Mouse (Mus musculus) kidney, embryonic 14.5 days (tissue): ENCODE data around the gene Tmem234. TPM values are rescaled to one million over a fixed set of nuclear protein-coding genes. Genes with fewer than 3 reads are reported as not detected.

Source experiments
- ATAC-seq: fragments of 200-750 bp; cut with Nextera tagmentation; 2 replicates; pipeline ENCODE4 v1.8.0; 2017; ENCODE audit warnings: moderate number of reproducible peaks, mild to moderate bottlenecking, moderate TSS enrichment, moderate library complexity; ENCODE audit not compliant: low FRiP score, low TSS enrichment
- H3K27ac ChIP-seq: fragments of 300-500 bp; sonication (generic); 2 replicates; pipeline ENCODE4 v1.5.1; 2014; ENCODE audit warnings: low read depth, mild to moderate bottlenecking, low read length, moderate library complexity, mixed read lengths
- H3K27me3 ChIP-seq: fragments of 300-500 bp; sonication (generic); 2 replicates; pipeline ENCODE4 v1.6.1; 2014; ENCODE audit warnings: mild to moderate bottlenecking, low read length; ENCODE audit not compliant: control insufficient read depth, insufficient read depth
- H3K36me3 ChIP-seq: fragments of 300-500 bp; sonication (generic); 2 replicates; pipeline ENCODE4 v1.6.1; 2014; ENCODE audit warnings: low read length, mixed read lengths; ENCODE audit not compliant: control insufficient read depth, insufficient read depth
- H3K4me1 ChIP-seq: fragments of 300-500 bp; sonication (generic); 2 replicates; pipeline ENCODE4 v1.6.1; 2014; ENCODE audit warnings: low read length, mixed read lengths; ENCODE audit not compliant: control insufficient read depth, insufficient read depth
- H3K4me2 ChIP-seq: fragments of 300-500 bp; sonication (generic); replicated peaks from 2 replicates; pipeline ENCODE4 v1.6.1; 2014; ENCODE audit warnings: low read depth, mild to moderate bottlenecking, low read length
- H3K4me3 ChIP-seq: fragments of 300-500 bp; sonication (generic); 2 replicates; pipeline ENCODE4 v1.5.1; 2014; ENCODE audit warnings: mild to moderate bottlenecking, low read length
- H3K9ac ChIP-seq: fragments of 300-500 bp; sonication (generic); 2 replicates; pipeline ENCODE4 v1.6.1; 2014; ENCODE audit warnings: low read depth, mild to moderate bottlenecking, low read length, moderate library complexity
- H3K9me3 ChIP-seq: fragments of 300-500 bp; sonication (generic); 2 replicates; pipeline ENCODE4 v1.6.1; 2016; ENCODE audit warnings: low read length; ENCODE audit not compliant: control insufficient read depth
- WGBS: fragments of 180-500 bp; shearing (Covaris S2); extraction: QIAGEN DNeasy Blood & Tissue Kit; methylation state at CpG from one replicate; pipeline ENCODE4 v1.1.7; 2014; 5-methylcytosine and 5-hydroxymethylcytosine counted together
- polyA plus RNA-seq: library from polyadenylated mRNA; unstranded; fragments of >200 nt; fragmentation: Nextera tagmentation; extraction: Ambion mirVana; gene quantifications from 2 replicates; pipeline ENCODE4 v1.2.1, GENCODE M21; 2014

Tmem234 gene
- polyA plus RNA-seq, 1 experiment from 2014 or later: 213 TPM

DNA sequence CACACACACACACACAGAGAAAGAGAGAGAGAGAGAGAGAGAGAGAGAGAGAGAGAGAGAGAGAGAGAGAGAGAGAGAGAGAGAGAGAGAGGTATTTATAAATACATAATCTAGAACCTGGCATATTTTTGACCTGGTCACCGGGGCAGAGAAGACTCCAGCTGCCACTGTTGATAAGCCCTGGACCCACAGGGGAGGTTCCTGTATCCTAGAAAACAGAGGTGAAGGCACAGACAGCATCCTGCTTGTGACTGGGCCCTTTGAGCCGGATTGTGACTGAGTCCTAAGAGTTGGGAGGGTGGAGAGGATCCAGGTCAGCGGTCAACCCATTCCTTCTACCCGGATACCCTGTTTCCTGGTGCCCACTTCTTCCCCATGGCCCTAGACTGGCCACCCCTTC lies 11.6 kb upstream of the Tmem234 start:
- Histone ChIP-seq H3K36me3 (peaks cover 34% of the 10 kb centered on the region), H3K9ac (no peak overlapping the region), H3K4me2 (no peak overlapping the region), H3K4me1 (peaks cover 8% of the 10 kb centered on the region), H3K9me3 (no peaks in the 10 kb centered on the region), H3K4me3 (no peak overlapping the region), H3K27ac (no peak overlapping the region), H3K27me3 (no peaks in the 10 kb centered on the region)
- WGBS: 79% methylated on average over 4 of the region's 4 CpGs
- no peak for ATAC-seq

DNA sequence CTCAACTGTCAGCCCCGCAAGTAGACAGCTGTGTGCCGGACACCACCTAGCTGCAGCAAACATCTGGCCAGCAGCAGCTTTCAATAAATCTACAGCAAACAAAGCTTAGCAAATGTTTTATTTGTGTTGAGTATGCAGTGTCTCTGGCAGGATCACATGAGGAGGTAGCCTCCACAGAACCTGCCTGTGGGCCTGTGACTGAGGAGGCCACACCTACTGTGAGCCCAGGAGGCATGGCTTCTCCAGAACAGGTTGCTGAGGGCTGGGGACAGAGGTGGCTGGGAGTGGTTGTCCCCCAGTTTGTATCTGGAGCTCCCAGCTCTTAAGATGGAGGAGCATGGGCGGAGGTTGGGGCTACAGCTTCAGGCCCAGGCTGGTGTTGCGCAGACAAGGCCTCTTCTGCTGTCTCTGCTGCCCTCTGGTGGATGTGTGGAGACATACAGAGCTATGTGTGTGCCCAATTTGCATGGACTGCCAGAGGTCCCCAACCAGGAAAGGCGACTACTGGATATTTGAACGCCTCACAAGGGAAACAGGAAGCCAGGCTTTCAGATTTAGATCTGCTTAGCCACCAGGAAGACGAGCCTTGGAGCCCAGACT lies 8.1 kb downstream of the Tmem234 start:
- H3K27me3 ChIP-seq: no peaks in the 10 kb centered on the region
- ATAC-seq: peak; percentile 79
- no peak overlapping the region for H3K4me2 ChIP-seq
- no peak overlapping the region for H3K9ac ChIP-seq
- WGBS: 32% methylated on average over 7 of the region's 7 CpGs
- H3K4me3 ChIP-seq: no peak overlapping the region
- peaks cover 46% of the 10 kb centered on the region for H3K36me3 ChIP-seq
- no peaks in the 10 kb centered on the region for H3K4me1 ChIP-seq
- no peak overlapping the region for H3K27ac ChIP-seq
- no peaks in the 10 kb centered on the region for H3K9me3 ChIP-seq

DNA sequence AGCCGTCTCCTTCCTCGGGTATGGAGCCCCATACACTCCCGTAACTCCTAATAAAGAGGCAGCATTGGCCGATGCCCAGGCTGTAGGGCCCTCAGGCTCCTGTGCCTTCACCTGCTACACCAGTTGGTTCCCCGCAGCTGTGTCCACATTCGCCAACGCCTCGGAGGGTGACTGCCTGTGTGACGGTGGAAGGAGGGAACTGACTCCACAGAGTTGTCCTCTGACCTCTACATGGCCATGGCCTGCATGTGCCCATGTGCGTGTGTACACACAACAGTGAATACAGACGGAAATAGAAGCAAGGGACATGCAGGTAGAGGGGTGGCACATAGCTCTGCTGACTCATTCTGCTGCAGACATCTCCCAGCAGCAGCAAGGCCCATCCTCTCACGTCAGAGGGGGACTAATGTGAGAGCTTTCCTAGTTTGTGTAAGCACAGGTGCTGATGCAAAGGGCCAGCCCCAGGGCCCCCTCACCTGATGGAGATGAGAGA lies 8.7 kb downstream of the Tmem234 start:
- no peak overlapping the region for H3K9ac ChIP-seq
- H3K4me1 ChIP-seq: no peaks in the 10 kb centered on the region
- H3K27me3 ChIP-seq: no peaks in the 10 kb centered on the region
- ATAC-seq: peak; percentile 25
- WGBS: 78% methylated on average over 12 of the region's 12 CpGs
- no peak overlapping the region for H3K4me3 ChIP-seq
- no peaks in the 10 kb centered on the region for H3K9me3 ChIP-seq
- H3K36me3 ChIP-seq: peaks cover 39% of the 10 kb centered on the region
- no peak overlapping the region for H3K27ac ChIP-seq
- H3K4me2 ChIP-seq: no peak overlapping the region

DNA sequence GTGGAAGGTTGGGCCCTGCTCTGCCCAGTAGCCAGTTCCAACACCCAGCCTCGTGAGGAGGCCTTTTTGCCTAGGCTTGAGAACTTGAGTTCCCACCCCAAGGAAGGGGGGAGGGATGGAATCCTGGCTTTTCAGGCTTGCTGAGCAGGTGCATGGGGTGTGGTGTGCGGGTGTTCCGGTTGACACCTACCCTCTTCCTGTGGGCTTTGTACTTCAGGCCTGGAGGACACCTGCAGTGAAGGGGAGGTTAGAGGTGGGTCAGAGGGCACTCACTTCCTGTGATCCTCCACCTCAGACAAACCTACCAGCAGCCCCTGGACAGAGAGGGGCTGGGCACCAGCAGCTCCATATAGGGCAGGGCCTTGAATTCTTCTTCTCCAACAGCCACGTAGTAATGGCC lies 9.6 kb downstream of the Tmem234 start:
- WGBS: 68% methylated on average over 4 of the region's 4 CpGs
- Histone ChIP-seq H3K36me3 (peaks cover 32% of the 10 kb centered on the region), H3K9me3 (no peaks in the 10 kb centered on the region), H3K4me3 (no peak overlapping the region), H3K4me1 (no peaks in the 10 kb centered on the region), H3K27ac (no peak overlapping the region), H3K27me3 (no peaks in the 10 kb centered on the region), H3K9ac (no peak overlapping the region), H3K4me2 (no peak overlapping the region)
- ATAC-seq: no peak

DNA sequence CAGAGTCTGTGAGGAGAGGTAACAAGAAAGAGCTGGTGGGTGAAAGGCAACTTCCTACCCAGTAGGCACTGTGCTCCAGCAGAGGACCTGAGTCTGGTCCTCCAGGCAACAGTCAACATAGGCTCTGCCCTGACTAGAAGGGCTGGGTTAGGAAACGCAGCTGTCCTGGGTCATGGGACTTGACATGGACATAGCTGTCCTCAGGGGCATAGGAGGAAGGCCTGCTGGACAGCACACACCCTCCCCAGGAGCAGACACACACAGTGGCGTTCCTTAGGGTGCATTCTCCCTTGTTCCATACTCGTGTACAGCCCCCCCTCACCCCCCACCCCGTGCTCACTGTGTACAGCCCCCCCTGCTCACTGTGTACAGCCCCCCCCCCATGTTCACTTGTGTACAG lies 10.0 kb downstream of the Tmem234 start:
- WGBS: 78% methylated on average over 4 of the region's 4 CpGs
- Histone ChIP-seq H3K27ac (no peak overlapping the region), H3K36me3 (peaks cover 28% of the 10 kb centered on the region), H3K4me2 (no peak overlapping the region), H3K4me3 (no peak overlapping the region), H3K9ac (no peak overlapping the region), H3K9me3 (no peaks in the 10 kb centered on the region), H3K27me3 (no peaks in the 10 kb centered on the region), H3K4me1 (no peaks in the 10 kb centered on the region)
- ATAC-seq: no peak

DNA sequence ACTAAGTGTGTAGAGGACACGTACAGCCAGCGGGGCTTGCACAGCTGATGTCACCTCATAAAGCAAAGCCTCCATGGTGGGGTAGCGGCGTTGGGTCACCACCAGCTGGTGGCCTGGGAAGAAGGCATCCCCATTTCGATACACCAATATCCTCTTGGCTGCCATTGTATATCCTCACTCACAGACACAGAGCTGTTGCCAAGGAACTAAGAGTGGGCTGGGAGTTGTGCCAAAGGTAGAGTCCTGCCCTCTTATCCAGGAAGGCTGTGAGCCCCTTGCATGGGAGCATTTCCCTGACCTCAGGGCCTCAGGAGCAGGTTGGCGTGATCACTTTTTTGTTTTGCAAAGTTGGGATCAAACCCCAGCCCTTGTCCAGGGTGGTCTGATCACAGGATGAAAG lies 13.6 kb downstream of the Tmem234 start, which contains the start of gene Dcdc2b:
Gene Dcdc2b, minus strand, starts transcription at position 165 of the 400 bp plus-strand sequence.
- Histone ChIP-seq H3K36me3 (peaks cover 22% of the 10 kb centered on the region), H3K4me2 (no peak within 1 kb of the TSS), H3K4me3 (no peak within 1 kb of the TSS), H3K9me3 (no peaks in the 10 kb centered on the region), H3K9ac (no peak within 1 kb of the TSS), H3K27me3 (no peaks in the 10 kb centered on the region), H3K4me1 (peaks cover 8% of the 10 kb centered on the region; the same call in 1 of the 2 replicates), H3K27ac (no peak within 1 kb of the TSS)
- ATAC-seq: no peak
- 87% methylated on average over 6 of the region's 6 CpGs for WGBS

DNA sequence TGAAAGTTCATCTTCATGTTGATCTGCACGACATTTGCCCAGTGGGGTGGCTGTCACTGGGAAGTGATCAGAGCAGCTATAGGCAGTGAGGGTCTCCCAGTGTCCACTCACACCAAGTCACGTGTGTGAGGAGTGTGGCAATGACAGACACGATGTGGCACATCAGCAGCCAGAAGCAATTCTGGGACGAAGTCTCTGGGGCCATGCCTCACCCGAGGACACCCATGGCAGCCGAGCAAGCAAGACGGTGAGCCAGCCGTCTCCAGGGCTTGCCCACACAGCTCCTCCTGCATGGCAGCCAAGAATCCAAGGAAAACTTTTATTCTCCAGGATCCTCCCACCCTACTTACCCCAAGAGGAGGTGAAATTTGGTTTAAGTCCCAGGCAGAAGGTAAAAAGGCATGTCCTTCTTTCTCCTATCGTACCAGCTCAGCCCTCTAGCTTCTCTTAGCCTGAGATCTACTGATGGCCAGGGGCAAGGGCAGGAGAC lies 15.4 kb downstream of the Tmem234 start:
- H3K9ac ChIP-seq: no peak overlapping the region
- WGBS: 90% methylated on average over 9 of the region's 9 CpGs

DNA sequence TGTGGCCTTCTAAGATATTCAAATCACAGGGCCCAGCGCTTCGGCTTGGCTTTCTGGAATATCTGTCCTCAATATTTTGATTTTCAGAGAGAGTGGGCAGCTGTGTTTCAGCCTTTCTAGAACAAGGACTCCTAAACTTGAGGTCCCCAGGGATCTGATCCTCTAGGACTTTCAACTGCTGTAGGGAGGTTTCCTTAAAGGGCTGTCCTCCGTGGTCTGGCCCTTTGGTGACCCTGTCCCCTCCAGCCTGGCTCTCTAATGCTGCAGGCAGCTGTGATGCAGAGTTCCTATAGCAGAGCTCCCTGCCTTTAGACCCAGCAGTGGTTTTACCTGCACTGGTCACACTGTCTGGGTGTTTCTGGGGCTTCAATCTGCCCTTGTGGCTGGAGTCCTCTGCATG lies 16.2 kb downstream of the Tmem234 start:
- H3K36me3 ChIP-seq: peaks cover 15% of the 10 kb centered on the region; the same call in 1 of the 2 replicates
- no peaks in the 10 kb centered on the region for H3K27me3 ChIP-seq
- no peak overlapping the region for H3K4me2 ChIP-seq
- H3K9me3 ChIP-seq: no peaks in the 10 kb centered on the region
- no peak for ATAC-seq
- no peak overlapping the region for H3K27ac ChIP-seq
- no peak overlapping the region for H3K4me3 ChIP-seq
- peaks cover 8% of the 10 kb centered on the region; the same call in 1 of the 2 replicates for H3K4me1 ChIP-seq
- no peak overlapping the region for H3K9ac ChIP-seq
- WGBS: 87% methylated on average over 3 of the region's 3 CpGs

More for the DNA sequence above, 15.4 kb downstream of the Tmem234 start:
- no peak overlapping the region for H3K4me2 ChIP-seq
- peaks cover 15% of the 10 kb centered on the region; the same call in 1 of the 2 replicates for H3K36me3 ChIP-seq
- H3K27me3 ChIP-seq: no peaks in the 10 kb centered on the region
- no peak for ATAC-seq
- no peak overlapping the region for H3K4me3 ChIP-seq
- no peaks in the 10 kb centered on the region for H3K9me3 ChIP-seq
- H3K27ac ChIP-seq: no peak overlapping the region
- H3K4me1 ChIP-seq: peaks cover 8% of the 10 kb centered on the region; the same call in 1 of the 2 replicates

DNA sequence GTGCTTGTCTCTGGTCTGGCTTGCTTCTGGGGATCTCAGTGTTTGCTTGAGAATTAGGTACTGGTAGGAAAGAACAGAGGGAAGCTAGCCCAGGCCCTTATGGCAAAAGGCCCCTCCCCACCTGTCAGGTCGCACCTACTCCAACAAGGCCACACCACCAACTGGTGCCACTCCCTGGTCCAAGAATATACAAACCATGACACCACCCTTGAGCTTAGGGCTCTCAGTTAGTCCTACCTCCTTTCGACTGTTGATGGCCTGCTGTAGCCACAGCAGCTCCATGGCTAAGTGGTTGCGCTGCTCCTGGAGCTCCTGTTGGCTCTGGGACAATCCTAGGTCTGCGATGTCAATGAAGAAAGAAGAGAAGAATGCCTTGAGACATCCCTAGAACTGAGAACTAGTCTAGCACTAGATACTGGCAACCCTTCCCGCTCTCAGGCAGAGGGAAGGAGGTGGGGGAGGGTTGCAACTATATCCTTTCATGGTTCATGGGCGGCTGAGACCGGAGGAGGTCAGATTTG lies 16.7 kb downstream of the Tmem234 start:
- H3K27me3 ChIP-seq: no peaks in the 10 kb centered on the region
- H3K9ac ChIP-seq: no peak overlapping the region
- H3K9me3 ChIP-seq: no peaks in the 10 kb centered on the region
- no peak overlapping the region for H3K4me2 ChIP-seq
- WGBS: 82% methylated on average over 7 of the region's 7 CpGs
- no peak overlapping the region for H3K4me3 ChIP-seq
- peaks cover 8% of the 10 kb centered on the region; the same call in 1 of the 2 replicates for H3K4me1 ChIP-seq
- no peak for ATAC-seq
- H3K27ac ChIP-seq: no peak overlapping the region
- peaks cover 15% of the 10 kb centered on the region; the same call in 1 of the 2 replicates for H3K36me3 ChIP-seq
